Mouse (Mus musculus) cortical plate, adult 2 months (tissue): ENCODE measurements around the gene Mical1.

Experiments
- CTCF ChIP-seq: fragments of 200-500 bp; IDR thresholded peaks from 2 replicates; pipeline ENCODE4 v1.5.1; 2011; ENCODE audit warnings: mild to moderate bottlenecking, control low read depth, low read length; ENCODE audit not compliant: insufficient read depth; ENCODE audit errors: extremely low read depth
- POLR2A ChIP-seq: fragments of 200-500 bp; IDR thresholded peaks from 2 replicates; pipeline ENCODE4 v1.6.1; 2011; ENCODE audit warnings: mild to moderate bottlenecking, low read length, control low read depth; ENCODE audit not compliant: insufficient read depth; ENCODE audit errors: extremely low read depth

- TF ChIP-seq POLR2A, result no peak
- no peak for TF ChIP-seq CTCF
Measured at GRCm38 (mm10) chr10:41488877-41489276, 12.8 kb downstream of the Mical1 start.
